Mouse (Mus musculus): ENCODE measurements at regions not wholly inside any gene's neighbourhood (a gene's known extent, or its start where the extent isn't known, plus 50 kb on each side); places are given as distances from the start of the nearest gene placed in this dataset.

- Histone ChIP-seq H3K36me3 (ENCODE audit: control insufficient read depth, insufficient read depth, low read length) (no peaks in the 10 kb centered on the region), H3K4me3 (ENCODE audit: low read depth, low read length) (no peak overlapping the region), H3K27me3 (ENCODE audit: control insufficient read depth, insufficient read depth, low read length) (no peaks in the 10 kb centered on the region), H3K9ac (replicated peaks; ENCODE audit: low read depth, low read length) (no peak overlapping the region), H3K9me3 (ENCODE audit: control insufficient read depth, low read depth, low read length) (no peaks in the 10 kb centered on the region), H3K4me2 (replicated peaks; ENCODE audit: low read depth, low read length) (no peak overlapping the region), H3K4me1 (ENCODE audit: control insufficient read depth, insufficient read depth, low read length) (no peaks in the 10 kb centered on the region), H3K27ac (ENCODE audit: low read length) (no peak overlapping the region)
- ATAC-seq (ENCODE audit: insufficient number of reproducible peaks, insufficient read depth, low FRiP score, low read depth): no peak
- 87% methylated on average over 5 of the region's 5 CpGs for WGBS
Measured at GRCm38 (mm10) chr4:127862875-127863274, 107.9 kb downstream of the CK137956 start.

GRCm38 (mm10) chr4:127861319-127862117 is 109.2 kb downstream of the CK137956 start:
- no peaks in the 10 kb centered on the region for H3K36me3 ChIP-seq (ENCODE audit: control insufficient read depth, insufficient read depth, low read length)
- no peaks in the 10 kb centered on the region for H3K27me3 ChIP-seq (ENCODE audit: control insufficient read depth, insufficient read depth, low read length)
- no peak overlapping the region for H3K4me3 ChIP-seq (ENCODE audit: low read depth, low read length)
- no peak overlapping the region for H3K4me2 ChIP-seq (replicated peaks; ENCODE audit: low read depth, low read length)
- no peak for ATAC-seq (ENCODE audit: insufficient number of reproducible peaks, insufficient read depth, low FRiP score, low read depth)
- no peaks in the 10 kb centered on the region for H3K9me3 ChIP-seq (ENCODE audit: control insufficient read depth, low read depth, low read length)
- no peak overlapping the region for H3K9ac ChIP-seq (replicated peaks; ENCODE audit: low read depth, low read length)
- H3K4me1 ChIP-seq (ENCODE audit: control insufficient read depth, insufficient read depth, low read length): no peaks in the 10 kb centered on the region
- no peak overlapping the region for H3K27ac ChIP-seq (ENCODE audit: low read length)
- 67% methylated on average over 16 of the region's 16 CpGs for WGBS

GRCm38 (mm10) chr4:127860271-127860670 is 110.5 kb downstream of the CK137956 start:
- no peak for ATAC-seq (ENCODE audit: insufficient number of reproducible peaks, insufficient read depth, low FRiP score, low read depth)
- Histone ChIP-seq H3K36me3 (ENCODE audit: control insufficient read depth, insufficient read depth, low read length) (no peaks in the 10 kb centered on the region), H3K27me3 (ENCODE audit: control insufficient read depth, insufficient read depth, low read length) (no peaks in the 10 kb centered on the region), H3K4me1 (ENCODE audit: control insufficient read depth, insufficient read depth, low read length) (no peaks in the 10 kb centered on the region), H3K9ac (replicated peaks; ENCODE audit: low read depth, low read length) (no peak overlapping the region), H3K9me3 (ENCODE audit: control insufficient read depth, low read depth, low read length) (no peaks in the 10 kb centered on the region), H3K27ac (ENCODE audit: low read length) (no peak overlapping the region), H3K4me3 (ENCODE audit: low read depth, low read length) (no peak overlapping the region), H3K4me2 (replicated peaks; ENCODE audit: low read depth, low read length) (no peak overlapping the region)
- WGBS: 78% methylated on average over 4 of the region's 4 CpGs

- H3K4me2 ChIP-seq (replicated peaks; ENCODE audit: low read depth, low read length): no peak overlapping the region
- no peak overlapping the region for H3K9ac ChIP-seq (replicated peaks; ENCODE audit: low read depth, low read length)
- H3K27ac ChIP-seq (ENCODE audit: low read length): no peak overlapping the region
- H3K9me3 ChIP-seq (ENCODE audit: control insufficient read depth, low read depth, low read length): no peaks in the 10 kb centered on the region
- no peaks in the 10 kb centered on the region for H3K4me1 ChIP-seq (ENCODE audit: control insufficient read depth, insufficient read depth, low read length)
- no peaks in the 10 kb centered on the region for H3K36me3 ChIP-seq (ENCODE audit: control insufficient read depth, insufficient read depth, low read length)
- 85% methylated on average over 6 of the region's 6 CpGs for WGBS
- H3K4me3 ChIP-seq (ENCODE audit: low read depth, low read length): no peak overlapping the region
- no peaks in the 10 kb centered on the region for H3K27me3 ChIP-seq (ENCODE audit: control insufficient read depth, insufficient read depth, low read length)
- ATAC-seq (ENCODE audit: insufficient number of reproducible peaks, insufficient read depth, low FRiP score, low read depth): no peak
Measured at GRCm38 (mm10) chr4:127859505-127859904, 111.2 kb downstream of the CK137956 start.

- H3K4me2 ChIP-seq (replicated peaks; ENCODE audit: low read depth, low read length): no peak overlapping the region
- no peaks in the 10 kb centered on the region for H3K27me3 ChIP-seq (ENCODE audit: control insufficient read depth, insufficient read depth, low read length)
- no peaks in the 10 kb centered on the region for H3K36me3 ChIP-seq (ENCODE audit: control insufficient read depth, insufficient read depth, low read length)
- no peak for ATAC-seq (ENCODE audit: insufficient number of reproducible peaks, insufficient read depth, low FRiP score, low read depth)
- 79% methylated on average over 3 of the region's 3 CpGs for WGBS
- H3K4me3 ChIP-seq (ENCODE audit: low read depth, low read length): no peak overlapping the region
- no peaks in the 10 kb centered on the region for H3K9me3 ChIP-seq (ENCODE audit: control insufficient read depth, low read depth, low read length)
- no peaks in the 10 kb centered on the region for H3K4me1 ChIP-seq (ENCODE audit: control insufficient read depth, insufficient read depth, low read length)
- no peak overlapping the region for H3K27ac ChIP-seq (ENCODE audit: low read length)
- no peak overlapping the region for H3K9ac ChIP-seq (replicated peaks; ENCODE audit: low read depth, low read length)
Measured at GRCm38 (mm10) chr4:127858566-127858965, 112.2 kb downstream of the CK137956 start.

- H3K9ac ChIP-seq (replicated peaks; ENCODE audit: low read depth, low read length): no peak overlapping the region
- no peak overlapping the region for H3K4me3 ChIP-seq (ENCODE audit: low read depth, low read length)
- H3K4me1 ChIP-seq (ENCODE audit: control insufficient read depth, insufficient read depth, low read length): no peaks in the 10 kb centered on the region
- H3K4me2 ChIP-seq (replicated peaks; ENCODE audit: low read depth, low read length): no peak overlapping the region
- WGBS: 71% methylated on average over 1 of the region's 1 CpGs
- no peak overlapping the region for H3K27ac ChIP-seq (ENCODE audit: low read length)
- H3K9me3 ChIP-seq (ENCODE audit: control insufficient read depth, low read depth, low read length): no peaks in the 10 kb centered on the region
- H3K36me3 ChIP-seq (ENCODE audit: control insufficient read depth, insufficient read depth, low read length): no peaks in the 10 kb centered on the region
- H3K27me3 ChIP-seq (ENCODE audit: control insufficient read depth, insufficient read depth, low read length): no peaks in the 10 kb centered on the region
- ATAC-seq (ENCODE audit: insufficient number of reproducible peaks, insufficient read depth, low FRiP score, low read depth): no peak
Measured at GRCm38 (mm10) chr4:127855836-127856235, 114.9 kb downstream of the CK137956 start.

- H3K4me1 ChIP-seq (ENCODE audit: control insufficient read depth, insufficient read depth, low read length): no peaks in the 10 kb centered on the region
- ATAC-seq (ENCODE audit: insufficient number of reproducible peaks, insufficient read depth, low FRiP score, low read depth): no peak
- H3K4me3 ChIP-seq (ENCODE audit: low read depth, low read length): no peak overlapping the region
- 82% methylated on average over 3 of the region's 3 CpGs for WGBS
- H3K9me3 ChIP-seq (ENCODE audit: control insufficient read depth, low read depth, low read length): no peaks in the 10 kb centered on the region
- H3K27ac ChIP-seq (ENCODE audit: low read length): no peak overlapping the region
- H3K27me3 ChIP-seq (ENCODE audit: control insufficient read depth, insufficient read depth, low read length): no peaks in the 10 kb centered on the region
- no peaks in the 10 kb centered on the region for H3K36me3 ChIP-seq (ENCODE audit: control insufficient read depth, insufficient read depth, low read length)
- no peak overlapping the region for H3K9ac ChIP-seq (replicated peaks; ENCODE audit: low read depth, low read length)
- H3K4me2 ChIP-seq (replicated peaks; ENCODE audit: low read depth, low read length): no peak overlapping the region
Measured at GRCm38 (mm10) chr4:127854776-127855409, 115.9 kb downstream of the CK137956 start.

GRCm38 (mm10) chr4:127849306-127849705 is 121.4 kb downstream of the CK137956 start:
- Histone ChIP-seq H3K27ac (ENCODE audit: low read length) (no peak overlapping the region), H3K4me1 (ENCODE audit: control insufficient read depth, insufficient read depth, low read length) (no peaks in the 10 kb centered on the region), H3K36me3 (ENCODE audit: control insufficient read depth, insufficient read depth, low read length) (no peaks in the 10 kb centered on the region), H3K27me3 (ENCODE audit: control insufficient read depth, insufficient read depth, low read length) (no peaks in the 10 kb centered on the region), H3K4me3 (ENCODE audit: low read depth, low read length) (no peak overlapping the region), H3K9ac (replicated peaks; ENCODE audit: low read depth, low read length) (no peak overlapping the region), H3K9me3 (ENCODE audit: control insufficient read depth, low read depth, low read length) (no peaks in the 10 kb centered on the region), H3K4me2 (replicated peaks; ENCODE audit: low read depth, low read length) (no peak overlapping the region)
- WGBS: 77% methylated on average over 5 of the region's 5 CpGs
- no peak for ATAC-seq (ENCODE audit: insufficient number of reproducible peaks, insufficient read depth, low FRiP score, low read depth)
